Mouse (Mus musculus): ENCODE measurements around the gene Wdr63.

Wdr63 gene

GRCm38 (mm10) chr3:146053082-146053814 is 54.7 kb downstream of the Wdr63 start:
- no peak for DNase-seq (ENCODE audit: low spot score)

GRCm38 (mm10) chr3:146051277-146052007 is 56.5 kb downstream of the Wdr63 start:
- peak; percentile 19 for DNase-seq (ENCODE audit: low spot score)

- DNase-seq (ENCODE audit: low spot score), result no peak
These were observed 58.0 kb downstream of the Wdr63 start for GRCm38 (mm10) chr3:146049951-146050350.

DNA sequence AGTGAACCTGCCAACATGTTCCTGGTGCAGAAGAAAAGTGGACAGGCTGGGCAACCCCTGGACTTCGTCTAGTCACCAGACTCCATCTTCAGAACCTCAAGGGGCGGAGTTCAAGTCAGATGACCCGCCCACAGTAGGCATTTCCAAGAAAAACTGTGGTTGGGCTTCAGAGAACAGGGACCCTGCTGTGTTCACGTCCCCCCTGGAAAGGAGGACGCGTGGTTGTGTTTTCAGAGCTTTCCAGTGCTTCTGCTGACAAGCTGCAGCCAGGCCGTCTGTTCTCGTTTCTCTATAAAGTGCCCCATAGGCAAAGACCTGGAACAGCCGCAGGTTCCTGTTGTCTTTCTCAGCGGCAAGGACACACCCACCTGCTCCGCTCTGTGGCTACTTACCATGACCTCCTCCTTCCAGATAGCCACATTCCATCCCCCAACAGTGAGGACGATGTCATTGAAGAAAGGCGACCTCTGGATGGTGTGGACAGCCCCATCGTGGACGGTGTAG is 60.2 kb downstream of the Wdr63 start:
- DNase-seq (ENCODE audit: low spot score), result peak; percentile 34

- DNase-seq (ENCODE audit: low spot score), result no peak
These were observed 61.9 kb downstream of the Wdr63 start for GRCm38 (mm10) chr3:146046076-146046475.

- DNase-seq (ENCODE audit: low spot score), result no peak
These were observed 63.0 kb downstream of the Wdr63 start for GRCm38 (mm10) chr3:146044977-146045376.

GRCm38 (mm10) chr3:146041382-146041781 is 66.5 kb downstream of the Wdr63 start:
- DNase-seq (ENCODE audit: low spot score), result no peak

DNA sequence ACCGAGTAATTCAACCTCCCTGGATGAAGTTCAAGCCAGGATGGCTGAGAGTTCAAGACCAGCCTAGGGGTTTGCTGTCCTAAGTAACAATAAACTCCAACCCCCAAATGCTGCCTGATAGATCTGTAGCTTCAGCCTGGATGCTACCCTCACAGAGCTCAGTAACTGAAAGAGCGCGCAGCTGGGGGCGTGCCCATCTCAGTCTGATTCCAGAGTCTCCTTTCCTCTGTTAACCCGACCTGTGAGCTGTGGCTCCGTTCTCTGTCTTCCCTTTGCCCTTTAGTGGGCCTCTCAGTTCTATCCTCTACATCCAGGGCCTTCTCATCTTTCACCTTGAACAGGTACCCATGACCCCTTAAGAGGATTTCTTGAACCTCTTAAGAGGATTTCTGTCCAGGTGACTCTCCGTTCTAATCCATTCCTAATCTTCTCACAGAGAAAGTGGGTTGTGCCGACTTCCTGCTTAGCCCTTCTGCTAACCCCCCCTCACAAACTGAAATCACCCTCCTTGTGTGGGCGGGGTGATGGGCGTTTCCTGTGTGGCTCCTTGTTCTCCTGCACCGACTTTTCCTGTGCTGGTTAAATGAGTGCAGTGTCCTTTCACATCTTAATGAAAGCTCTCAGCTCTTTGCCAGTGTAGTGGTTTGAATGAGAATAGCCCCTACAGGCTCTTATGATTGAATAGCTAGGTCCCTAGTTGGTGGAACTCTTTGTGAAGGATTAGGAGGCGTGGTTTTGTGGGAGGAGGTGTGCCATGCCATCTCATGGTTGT is 68.6 kb downstream of the Wdr63 start:
- DNase-seq (ENCODE audit: low spot score), result no peak

DNA sequence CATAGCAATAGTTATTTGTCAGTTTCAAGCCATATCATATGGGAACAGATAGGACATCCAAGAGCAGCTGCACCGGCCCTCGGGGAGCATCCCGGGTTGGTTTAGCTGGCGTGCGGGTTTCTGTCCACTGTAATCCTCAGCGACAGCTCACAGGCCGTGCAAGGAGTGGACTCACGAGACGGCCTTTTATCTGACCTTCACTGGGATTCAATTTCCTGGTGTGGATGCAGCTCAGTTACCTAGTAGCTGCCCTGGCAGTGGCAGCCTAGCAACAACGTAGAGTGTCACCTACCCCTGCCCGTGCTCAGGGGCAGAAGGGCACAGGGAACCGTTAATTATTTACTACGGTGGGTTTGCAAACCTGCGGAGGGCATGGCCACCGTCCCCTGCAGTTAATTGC is 70.0 kb downstream of the Wdr63 start:
- DNase-seq (ENCODE audit: low spot score), result no peak

- DNase-seq (ENCODE audit: low spot score), result no peak
These were observed 75.0 kb downstream of the Wdr63 start for GRCm38 (mm10) chr3:146032976-146033375.

- no peak for DNase-seq (ENCODE audit: low spot score)
These were observed 77.6 kb downstream of the Wdr63 start for GRCm38 (mm10) chr3:146030255-146030836.

DNA sequence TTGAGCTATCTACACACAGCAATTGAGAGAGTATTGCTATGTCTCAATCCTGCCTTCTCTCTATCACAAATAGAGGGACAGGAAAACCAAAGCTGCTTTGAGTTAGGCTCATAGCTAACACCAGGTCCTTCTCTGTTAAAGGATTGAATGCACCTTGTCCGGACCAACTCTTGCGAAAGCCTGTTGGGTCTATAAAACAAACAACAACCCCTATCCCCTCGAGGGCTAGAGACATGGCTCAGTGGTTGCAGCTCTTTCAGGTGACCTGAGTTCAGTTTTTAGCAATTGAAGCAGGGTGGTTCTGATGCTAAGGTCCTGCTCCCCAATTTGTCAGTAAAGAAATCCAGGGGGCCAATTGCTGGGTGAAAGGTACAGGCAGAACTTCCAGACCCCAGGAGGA is 78.7 kb downstream of the Wdr63 start:
- DNase-seq (ENCODE audit: low spot score), result no peak

- DNase-seq (ENCODE audit: low spot score), result no peak
These were observed 79.5 kb downstream of the Wdr63 start for GRCm38 (mm10) chr3:146028406-146028805.

GRCm38 (mm10) chr3:146027116-146027515 is 80.8 kb downstream of the Wdr63 start:
- DNase-seq (ENCODE audit: low spot score), result no peak

- no peak for DNase-seq (ENCODE audit: low spot score)
These were observed 82.4 kb downstream of the Wdr63 start for GRCm38 (mm10) chr3:146025499-146025898.

- no peak for DNase-seq (ENCODE audit: low spot score)
These were observed 83.2 kb downstream of the Wdr63 start for GRCm38 (mm10) chr3:146024746-146025145.

- DNase-seq (ENCODE audit: low spot score), result no peak
These were observed 85.7 kb downstream of the Wdr63 start for GRCm38 (mm10) chr3:146022232-146022631.

DNA sequence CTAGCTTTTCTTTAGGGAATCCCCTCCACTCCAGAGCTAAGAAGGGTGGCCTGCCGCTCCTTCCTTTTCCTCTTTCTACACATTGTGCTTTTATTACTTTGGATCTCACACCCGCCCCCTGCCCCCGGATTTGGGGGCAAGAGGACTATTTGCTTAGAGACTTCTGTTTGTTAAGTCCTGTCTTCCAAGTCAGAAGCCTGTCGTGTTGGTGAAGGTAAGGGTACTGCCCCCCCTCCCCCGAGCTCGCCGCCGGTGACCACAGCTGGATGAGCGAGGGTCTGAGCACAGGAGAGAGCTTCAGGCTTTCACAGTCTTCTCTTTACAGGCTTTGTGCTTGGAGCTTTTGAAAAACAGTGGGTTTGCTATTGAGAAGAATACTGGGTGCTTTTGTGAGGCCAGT is 90.4 kb downstream of the Wdr63 start:
- DNase-seq (ENCODE audit: low spot score), result no peak

DNA sequence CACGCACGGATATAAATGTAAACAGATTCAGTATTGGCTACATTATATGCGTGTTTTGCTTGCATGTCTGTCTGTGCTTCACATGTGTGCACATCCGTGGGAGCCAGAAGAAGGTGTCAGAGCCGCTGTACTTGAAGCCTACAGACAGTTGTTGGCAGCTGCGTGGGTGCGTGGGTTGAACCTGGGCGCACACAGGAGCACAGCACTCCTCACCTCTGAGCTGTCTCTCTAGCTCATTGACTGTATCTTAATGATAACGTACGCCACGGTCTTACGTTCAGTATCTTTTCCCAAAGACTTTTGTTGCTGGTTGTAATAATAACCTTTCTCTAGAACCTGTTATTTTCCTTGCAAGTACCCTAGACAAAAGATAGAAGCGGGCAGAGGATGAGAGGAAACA is 91.0 kb downstream of the Wdr63 start:
- no peak for DNase-seq (ENCODE audit: low spot score)

DNA sequence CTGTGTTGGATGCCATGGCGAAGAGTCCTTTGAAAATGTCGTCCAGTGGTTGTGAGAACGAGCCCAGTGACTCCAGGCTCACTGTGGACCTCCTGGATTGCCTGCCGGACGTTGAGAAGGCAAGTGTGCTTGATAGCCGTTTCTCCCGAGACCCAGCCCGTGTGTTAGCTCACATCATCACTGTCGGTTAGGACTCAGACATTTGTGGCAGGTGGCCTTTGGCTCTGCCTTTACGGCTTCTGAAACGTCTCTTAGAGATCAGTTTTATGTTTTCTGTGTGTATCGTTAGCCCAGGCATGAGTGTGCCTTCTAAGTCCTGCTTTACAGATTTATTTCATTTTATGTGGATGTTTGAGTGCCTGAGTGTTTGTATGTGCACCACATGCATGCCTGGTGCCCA is 93.6 kb downstream of the Wdr63 start:
- DNase-seq (ENCODE audit: low spot score), result no peak

GRCm38 (mm10) chr3:146013490-146013889 is 94.4 kb downstream of the Wdr63 start:
- DNase-seq (ENCODE audit: low spot score), result no peak

- DNase-seq (ENCODE audit: low spot score), result no peak
These were observed 96.2 kb downstream of the Wdr63 start for GRCm38 (mm10) chr3:146011544-146012218.

All from ovary, postnatal 36 days (tissue).